Mouse (Mus musculus) spleen, postnatal 36 days (tissue): ENCODE data around the gene Nmrk1.

Source experiments
- DNase-seq, 2 experiments: peaks; one replicate each; pipeline ENCODE4 v3.0.0; 2022; ENCODE audit warnings: low spot score in 2 of 2, mixed read lengths in 1 of 2

The Nmrk1 gene

GRCm38 (mm10) chr19:18615680-18616240 lies 16.0 kb upstream of the Nmrk1 start:
- DNase-seq: peak; percentile 41 to 44

DNA sequence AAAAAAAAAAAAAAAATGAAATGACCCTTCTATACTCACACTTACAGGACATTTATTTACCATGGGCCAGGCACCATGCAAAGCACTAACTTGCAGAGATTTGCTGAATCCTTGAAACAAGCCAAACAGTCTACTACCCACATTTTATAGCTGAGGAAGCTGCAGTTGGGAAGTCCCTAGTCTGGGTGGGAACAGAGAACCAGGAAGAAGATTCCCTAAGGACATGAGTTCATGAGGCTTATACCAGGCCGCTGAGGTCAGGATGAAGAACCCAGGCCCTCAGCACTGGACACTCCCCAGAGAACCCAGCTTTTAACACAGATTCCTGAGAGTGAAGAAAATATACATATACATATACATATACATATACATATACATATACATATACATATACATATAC lies 14.2 kb upstream of the Nmrk1 start:
- DNase-seq: no peak

- peak; percentile 29 to 31 for DNase-seq
These were observed 12.7 kb upstream of the Nmrk1 start for GRCm38 (mm10) chr19:18619060-18619459.

- DNase-seq: no peak
These were observed 12.1 kb upstream of the Nmrk1 start for GRCm38 (mm10) chr19:18619691-18620090.

GRCm38 (mm10) chr19:18623894-18624293 lies 7.9 kb upstream of the Nmrk1 start:
- no peak for DNase-seq

DNA sequence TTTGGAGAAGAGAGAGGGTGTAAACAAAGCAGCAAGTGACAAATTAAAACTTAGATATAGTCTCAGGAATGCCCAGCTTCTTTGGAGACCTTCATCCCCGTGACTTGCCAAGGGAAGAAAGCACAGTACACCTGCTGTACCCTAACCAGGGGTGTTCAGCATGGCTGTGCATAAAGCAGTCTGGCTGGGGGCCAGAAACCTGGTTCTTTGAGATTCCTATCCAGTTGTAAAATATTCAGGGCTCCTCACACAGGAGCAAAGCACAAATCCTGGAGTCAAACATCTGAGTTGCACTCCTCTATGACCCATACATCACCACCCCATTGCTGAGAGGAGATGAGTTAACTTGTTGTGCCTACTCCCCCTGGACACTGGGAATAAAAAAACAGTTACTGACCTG lies 2.2 kb upstream of the Nmrk1 start:
- DNase-seq: no peak

DNA sequence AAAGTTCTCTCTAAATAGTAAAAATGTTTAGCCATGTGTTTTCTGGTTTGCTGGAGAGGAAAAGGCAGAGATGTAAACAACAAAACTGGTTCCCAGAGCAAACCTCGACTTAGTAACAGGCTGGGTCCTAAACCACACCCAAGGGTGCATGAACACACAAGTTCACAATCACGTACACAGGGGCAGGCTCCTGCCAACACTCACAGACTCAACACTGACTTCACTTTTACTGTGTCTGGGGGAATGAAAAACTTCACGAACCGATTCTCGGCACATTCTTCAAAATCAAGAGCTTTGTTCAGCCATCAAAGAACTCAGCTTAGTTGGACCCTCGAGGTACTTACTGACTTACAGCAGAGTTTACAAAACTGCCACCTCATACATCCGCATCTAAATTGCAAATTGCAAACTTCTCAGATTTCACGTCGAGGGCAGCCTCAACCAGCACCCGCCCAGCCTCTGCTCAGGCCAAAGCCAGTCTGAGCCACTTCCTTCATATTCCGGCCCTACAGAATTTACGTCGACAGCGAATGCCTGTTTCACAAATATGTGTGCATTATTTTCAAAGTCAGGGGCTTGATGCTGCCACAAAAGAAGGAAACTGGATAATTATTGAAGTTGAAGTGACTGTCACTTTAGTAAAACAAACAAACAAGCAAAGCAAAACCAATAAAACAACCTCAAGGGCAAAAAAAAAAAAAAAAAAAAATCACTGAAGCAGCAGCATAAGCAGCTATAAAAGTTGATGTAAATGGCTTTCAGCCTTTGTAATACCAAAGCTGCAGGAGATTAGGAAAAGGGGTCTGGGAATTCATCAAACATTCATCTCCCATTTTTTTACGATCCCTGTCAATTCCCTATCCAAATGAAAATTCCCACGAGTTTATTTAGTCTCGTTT lies 1.3 kb upstream of the Nmrk1 start:
- peak; percentile 25 to 34 for DNase-seq

- peak; percentile 71 to 72 for DNase-seq
These were observed 548 bp upstream of the Nmrk1 start for GRCm38 (mm10) chr19:18631161-18631643.

- peak; percentile 26 to 28 for DNase-seq
These were observed 758 bp downstream of the Nmrk1 start for GRCm38 (mm10) chr19:18632231-18633185.

- no peak for DNase-seq
These were observed 6.2 kb downstream of the Nmrk1 start for GRCm38 (mm10) chr19:18637954-18638353.

- peak; percentile 48 to 61 for DNase-seq
These were observed 7.2 kb downstream of the Nmrk1 start for GRCm38 (mm10) chr19:18638949-18639348.

DNA sequence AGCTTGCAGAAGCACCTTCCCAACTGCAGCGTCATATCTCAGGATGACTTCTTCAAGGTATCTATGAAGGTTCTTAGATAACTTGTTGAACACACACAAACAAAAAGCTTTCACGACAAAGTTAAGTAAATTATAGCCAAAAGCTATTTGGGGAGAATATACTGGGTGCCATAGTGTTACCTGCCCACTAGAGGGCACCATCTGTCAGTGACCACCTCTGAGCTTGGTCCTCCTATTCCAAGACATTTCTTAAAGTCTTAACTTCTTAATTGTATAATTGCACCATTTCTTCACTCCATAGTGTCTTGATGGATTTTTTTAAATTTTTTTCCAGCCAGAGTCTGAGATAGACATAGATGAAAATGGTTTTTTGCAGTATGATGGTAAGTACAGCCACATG lies 7.8 kb downstream of the Nmrk1 start:
- no peak for DNase-seq

DNA sequence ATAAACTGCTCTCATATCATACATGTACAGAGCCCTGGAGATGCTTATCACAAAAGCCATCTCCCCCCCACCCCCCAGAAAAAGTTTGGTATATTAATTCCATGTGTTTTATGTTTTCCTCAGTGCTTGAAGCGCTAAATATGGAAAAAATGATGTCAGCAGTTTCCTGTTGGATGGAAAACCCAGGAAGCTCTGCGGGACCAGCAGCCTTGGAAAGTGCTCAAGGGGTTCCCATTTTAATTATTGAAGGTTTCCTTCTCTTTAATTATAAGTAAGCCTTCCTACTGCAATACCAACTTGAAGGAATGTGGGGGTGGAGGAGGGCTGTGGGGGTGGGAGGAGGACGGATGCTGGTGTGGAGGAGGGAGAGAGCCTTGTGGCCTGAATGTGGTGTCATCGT lies 9.3 kb downstream of the Nmrk1 start:
- DNase-seq: no peak

DNA sequence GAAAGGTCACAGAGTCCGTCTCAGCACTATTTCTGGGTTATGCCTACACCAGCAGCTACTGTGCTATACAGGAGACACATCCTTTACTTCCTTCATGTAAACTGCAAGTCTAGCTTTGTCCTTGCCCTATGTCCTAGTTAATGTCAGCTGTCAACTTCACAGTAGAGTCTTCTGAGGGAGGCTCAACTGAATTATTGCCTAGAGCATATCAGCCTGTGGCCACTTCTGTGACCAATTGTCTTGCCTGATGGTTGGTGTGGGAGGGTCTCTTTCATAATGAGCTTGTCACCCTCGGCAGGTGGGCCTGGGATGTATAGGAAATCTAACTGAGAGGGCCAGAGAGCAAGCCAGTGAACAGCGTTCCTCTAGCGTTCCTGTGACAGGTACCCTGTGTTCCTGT lies 11.7 kb downstream of the Nmrk1 start:
- DNase-seq: no peak

DNA sequence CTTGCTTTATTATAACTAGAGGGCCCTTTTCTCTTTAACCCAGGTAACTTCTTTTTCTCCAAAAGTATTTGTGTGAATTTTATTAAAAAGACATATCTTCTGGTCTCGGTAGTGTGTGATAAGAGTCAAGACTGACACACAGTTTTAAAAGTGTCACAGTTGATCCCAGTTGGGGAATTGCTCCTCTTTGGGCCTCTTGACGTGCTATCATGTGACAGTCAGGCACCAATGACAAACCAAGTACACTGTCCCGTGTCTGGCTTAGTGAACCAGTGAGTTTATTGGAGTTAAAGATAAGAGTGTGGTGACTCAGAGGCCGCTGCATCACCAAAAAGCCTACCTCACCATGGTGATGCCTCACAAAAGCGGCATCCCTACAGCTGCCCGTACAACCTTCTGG lies 12.3 kb downstream of the Nmrk1 start:
- DNase-seq: no peak

- DNase-seq: no peak
These were observed 14.6 kb downstream of the Nmrk1 start for GRCm38 (mm10) chr19:18646397-18646796.

DNA sequence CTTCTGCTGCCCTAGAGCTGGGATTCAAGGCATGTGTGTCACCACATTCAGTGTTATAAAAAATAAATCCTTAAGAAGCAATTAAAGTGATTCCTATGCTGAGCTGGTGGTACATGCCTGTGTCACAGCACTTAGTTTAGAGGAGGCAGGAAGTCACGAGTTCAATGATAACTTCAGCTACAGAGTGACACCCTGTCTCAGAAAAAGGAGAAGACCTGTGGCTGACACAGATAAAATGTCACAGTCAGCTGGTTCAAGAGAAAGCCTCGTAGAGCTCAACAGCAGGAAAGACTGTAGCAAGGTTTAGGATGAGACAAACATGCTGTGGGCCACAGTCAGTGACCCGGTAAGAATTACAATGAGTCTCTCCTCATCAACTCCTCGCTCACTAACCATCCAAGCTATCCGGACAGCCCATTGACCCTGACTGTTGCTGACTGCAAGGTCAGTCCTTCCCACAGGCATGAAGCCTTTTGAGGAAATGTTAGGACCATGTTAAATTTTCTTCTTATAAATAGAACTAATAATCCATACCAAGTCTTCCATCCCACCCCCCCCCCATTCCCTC lies 15.2 kb downstream of the Nmrk1 start:
- DNase-seq: peak; percentile 53 to 58

- no peak for DNase-seq
These were observed 16.2 kb downstream of the Nmrk1 start for GRCm38 (mm10) chr19:18647775-18648557.

DNA sequence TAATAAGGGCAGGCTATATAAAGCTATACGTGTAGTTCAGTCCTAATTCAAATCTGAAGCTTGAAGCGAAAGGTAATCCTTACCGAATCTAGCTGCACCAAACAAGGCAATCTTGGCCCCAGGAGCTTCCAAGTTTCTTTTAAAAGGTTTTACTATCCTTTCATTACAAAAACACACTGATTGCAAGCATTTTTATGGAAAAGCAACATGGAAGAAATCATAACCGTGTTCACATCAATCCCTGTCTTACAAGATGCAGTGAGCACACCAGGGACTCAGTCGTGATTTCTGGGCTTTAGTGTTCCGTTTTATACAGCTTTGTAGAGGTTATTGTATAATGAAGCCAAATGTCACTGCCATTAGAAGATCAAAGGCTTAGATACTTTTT lies 16.8 kb downstream of the Nmrk1 start:
- no peak for DNase-seq

DNA sequence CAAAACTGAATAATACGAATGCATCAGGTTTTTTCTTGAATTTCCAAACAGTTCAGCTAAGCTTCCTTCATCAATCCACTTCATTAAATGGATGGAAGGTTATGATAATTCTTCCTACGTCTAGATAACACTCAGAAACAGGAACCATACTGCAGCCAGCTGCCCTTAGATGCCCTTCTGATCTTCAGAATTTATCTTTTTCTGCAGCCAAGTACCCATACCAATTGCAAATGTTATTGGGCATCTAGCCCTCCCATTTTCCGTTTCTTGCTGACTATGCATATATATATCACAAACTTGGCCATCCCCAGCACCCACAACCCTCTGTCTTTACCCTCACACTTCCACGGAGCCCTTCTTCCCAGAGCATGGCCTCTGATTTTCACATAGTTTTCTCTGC lies 18.2 kb downstream of the Nmrk1 start:
- no peak for DNase-seq

- no peak for DNase-seq
These were observed 18.7 kb downstream of the Nmrk1 start for GRCm38 (mm10) chr19:18650473-18650872.
